Mouse (Mus musculus): Measurements from ENCODE around the gene Cep112. TPM values are rescaled to one million over a fixed set of nuclear protein-coding genes. Genes with fewer than 3 reads are reported as not detected.

The Cep112 gene
- polyA plus RNA-seq, 1 experiment from 2014 or later, result 28.6 TPM

GRCm38 (mm10) chr11:108605301-108605700 lies 180.3 kb downstream of the Cep112 start:
- peak overlapping the region; percentile 41 for H3K4me3 ChIP-seq (ENCODE audit: low read depth, low read length)
- no peaks in the 10 kb centered on the region for H3K9me3 ChIP-seq (replicated peaks; ENCODE audit: control insufficient read depth, low read length, poor library complexity, severe bottlenecking)
- peaks cover 6% of the 10 kb centered on the region for H3K4me1 ChIP-seq (ENCODE audit: control insufficient read depth, insufficient read depth, low read length)
- 15% methylated on average over 3 of the region's 3 CpGs for WGBS
- peak overlapping the region; percentile 66 for H3K9ac ChIP-seq (ENCODE audit: low read depth, low read length)
- peak overlapping the region; percentile 50 for H3K4me2 ChIP-seq (ENCODE audit: low read length)
- H3K36me3 ChIP-seq (ENCODE audit: control insufficient read depth, insufficient read depth, low read length), result no peaks in the 10 kb centered on the region
- peak; percentile 90 for ATAC-seq
- no peaks in the 10 kb centered on the region for H3K27me3 ChIP-seq (ENCODE audit: control insufficient read depth, insufficient read depth, low read depth, low read length)
- H3K27ac ChIP-seq (ENCODE audit: low read length), result peak overlapping the region; percentile 91

GRCm38 (mm10) chr11:108606036-108606435 lies 181.0 kb downstream of the Cep112 start:
- Histone ChIP-seq H3K9me3 (replicated peaks; ENCODE audit: control insufficient read depth, low read length, poor library complexity, severe bottlenecking) (no peaks in the 10 kb centered on the region), H3K4me2 (ENCODE audit: low read length) (peak overlapping the region; percentile 50), H3K36me3 (ENCODE audit: control insufficient read depth, insufficient read depth, low read length) (no peaks in the 10 kb centered on the region), H3K4me3 (ENCODE audit: low read depth, low read length) (peak overlapping the region; percentile 41), H3K9ac (ENCODE audit: low read depth, low read length) (peak overlapping the region; percentile 43), H3K27ac (ENCODE audit: low read length) (peak overlapping the region; percentile 91), H3K27me3 (ENCODE audit: control insufficient read depth, insufficient read depth, low read depth, low read length) (no peaks in the 10 kb centered on the region), H3K4me1 (ENCODE audit: control insufficient read depth, insufficient read depth, low read length) (peaks cover 7% of the 10 kb centered on the region)
- 47% methylated on average over 11 of the region's 11 CpGs for WGBS
- peak; percentile 91 for ATAC-seq

- H3K4me3 ChIP-seq (ENCODE audit: low read depth, low read length), result peak overlapping the region; percentile 41
- no peaks in the 10 kb centered on the region for H3K27me3 ChIP-seq (ENCODE audit: control insufficient read depth, insufficient read depth, low read depth, low read length)
- peak overlapping the region; percentile 50 for H3K4me2 ChIP-seq (ENCODE audit: low read length)
- peaks cover 9% of the 10 kb centered on the region for H3K4me1 ChIP-seq (ENCODE audit: control insufficient read depth, insufficient read depth, low read length)
- H3K27ac ChIP-seq (ENCODE audit: low read length), result peak overlapping the region; percentile 91
- no peaks in the 10 kb centered on the region for H3K36me3 ChIP-seq (ENCODE audit: control insufficient read depth, insufficient read depth, low read length)
- no peak for ATAC-seq
- peak overlapping the region; percentile 43 for H3K9ac ChIP-seq (ENCODE audit: low read depth, low read length)
- H3K9me3 ChIP-seq (replicated peaks; ENCODE audit: control insufficient read depth, low read length, poor library complexity, severe bottlenecking), result no peaks in the 10 kb centered on the region
These were observed 181.8 kb downstream of the Cep112 start for GRCm38 (mm10) chr11:108606836-108607235.

DNA sequence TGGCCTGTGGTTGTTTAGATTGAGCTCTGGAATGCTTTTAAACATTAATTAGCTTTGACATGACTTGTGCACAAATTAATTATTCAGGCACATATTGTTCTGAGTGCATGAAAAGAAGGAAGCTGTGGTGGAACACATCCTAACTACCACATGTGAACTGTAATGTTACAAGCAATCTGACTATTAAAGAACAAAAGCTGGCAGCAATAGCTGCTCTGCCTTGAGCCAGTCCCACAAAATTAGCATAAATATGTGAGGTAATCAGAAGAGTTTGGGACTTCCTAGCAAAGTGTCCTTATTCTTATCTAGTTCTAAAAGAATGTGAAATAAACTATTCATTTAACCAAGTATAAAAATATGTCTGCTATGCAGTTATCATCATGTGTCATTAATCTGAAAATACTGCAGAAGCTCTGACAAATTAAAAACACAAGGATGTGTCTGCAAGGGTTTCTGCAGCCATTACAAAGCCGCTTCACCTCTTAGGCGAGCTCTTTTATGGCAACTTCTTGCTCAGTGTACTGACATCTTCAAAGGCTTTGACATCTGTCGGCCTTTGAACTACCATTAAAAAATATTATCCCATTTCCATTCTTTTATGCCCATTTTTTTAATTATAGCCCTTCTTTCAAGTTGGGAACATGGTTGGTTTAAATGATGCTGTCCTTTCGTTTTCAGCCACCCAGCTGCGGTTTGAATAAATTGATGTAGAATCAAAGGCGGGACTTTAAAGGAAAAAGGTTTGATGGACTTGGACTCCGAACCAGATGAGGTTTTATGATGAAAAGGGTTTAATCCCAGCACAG lies 195.8 kb downstream of the Cep112 start:
- Histone ChIP-seq H3K9me3 (replicated peaks; ENCODE audit: control insufficient read depth, low read length, poor library complexity, severe bottlenecking) (no peaks in the 10 kb centered on the region), H3K36me3 (ENCODE audit: control insufficient read depth, insufficient read depth, low read length) (no peaks in the 10 kb centered on the region), H3K27me3 (ENCODE audit: control insufficient read depth, insufficient read depth, low read depth, low read length) (no peaks in the 10 kb centered on the region), H3K9ac (ENCODE audit: low read depth, low read length) (no peak overlapping the region), H3K4me2 (ENCODE audit: low read length) (peak overlapping the region; percentile 21), H3K4me1 (ENCODE audit: control insufficient read depth, insufficient read depth, low read length) (peaks cover 17% of the 10 kb centered on the region), H3K4me3 (ENCODE audit: low read depth, low read length) (no peak overlapping the region), H3K27ac (ENCODE audit: low read length) (peak overlapping the region; percentile 69)
- WGBS, result 21% methylated on average over 7 of the region's 7 CpGs
- peak; percentile 76; the same call in 1 of the 2 replicates for ATAC-seq

DNA sequence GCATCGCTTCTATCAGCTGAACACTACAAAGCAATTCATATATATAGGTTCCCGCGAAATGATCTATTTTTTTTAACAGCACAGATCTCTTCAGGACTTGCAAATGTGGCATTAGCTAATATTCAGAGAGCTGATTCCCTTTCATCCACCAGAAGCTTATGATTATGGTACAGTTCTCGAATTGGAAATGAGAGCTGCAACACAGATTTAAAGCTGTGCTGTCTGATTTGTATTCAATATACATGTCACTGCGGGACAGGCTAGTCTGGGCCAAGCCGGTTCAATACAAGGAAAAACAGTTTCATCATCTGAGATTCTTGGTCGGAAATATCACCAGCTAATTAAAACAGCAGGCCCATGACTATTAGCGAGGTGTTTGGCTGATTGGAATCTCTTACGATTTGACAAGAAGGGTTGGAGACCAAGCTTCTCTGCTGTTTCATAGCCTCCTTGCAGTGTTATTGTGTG lies 196.5 kb downstream of the Cep112 start:
- H3K36me3 ChIP-seq (ENCODE audit: control insufficient read depth, insufficient read depth, low read length), result no peaks in the 10 kb centered on the region
- H3K27me3 ChIP-seq (ENCODE audit: control insufficient read depth, insufficient read depth, low read depth, low read length), result no peaks in the 10 kb centered on the region
- peak overlapping the region; percentile 69 for H3K27ac ChIP-seq (ENCODE audit: low read length)
- H3K4me2 ChIP-seq (ENCODE audit: low read length), result peak overlapping the region; percentile 21
- peaks cover 17% of the 10 kb centered on the region for H3K4me1 ChIP-seq (ENCODE audit: control insufficient read depth, insufficient read depth, low read length)
- WGBS, result 23% methylated on average over 9 of the region's 9 CpGs
- H3K9me3 ChIP-seq (replicated peaks; ENCODE audit: control insufficient read depth, low read length, poor library complexity, severe bottlenecking), result no peaks in the 10 kb centered on the region
- H3K4me3 ChIP-seq (ENCODE audit: low read depth, low read length), result no peak overlapping the region
- no peak overlapping the region for H3K9ac ChIP-seq (ENCODE audit: low read depth, low read length)
- ATAC-seq, result peak; percentile 89

DNA sequence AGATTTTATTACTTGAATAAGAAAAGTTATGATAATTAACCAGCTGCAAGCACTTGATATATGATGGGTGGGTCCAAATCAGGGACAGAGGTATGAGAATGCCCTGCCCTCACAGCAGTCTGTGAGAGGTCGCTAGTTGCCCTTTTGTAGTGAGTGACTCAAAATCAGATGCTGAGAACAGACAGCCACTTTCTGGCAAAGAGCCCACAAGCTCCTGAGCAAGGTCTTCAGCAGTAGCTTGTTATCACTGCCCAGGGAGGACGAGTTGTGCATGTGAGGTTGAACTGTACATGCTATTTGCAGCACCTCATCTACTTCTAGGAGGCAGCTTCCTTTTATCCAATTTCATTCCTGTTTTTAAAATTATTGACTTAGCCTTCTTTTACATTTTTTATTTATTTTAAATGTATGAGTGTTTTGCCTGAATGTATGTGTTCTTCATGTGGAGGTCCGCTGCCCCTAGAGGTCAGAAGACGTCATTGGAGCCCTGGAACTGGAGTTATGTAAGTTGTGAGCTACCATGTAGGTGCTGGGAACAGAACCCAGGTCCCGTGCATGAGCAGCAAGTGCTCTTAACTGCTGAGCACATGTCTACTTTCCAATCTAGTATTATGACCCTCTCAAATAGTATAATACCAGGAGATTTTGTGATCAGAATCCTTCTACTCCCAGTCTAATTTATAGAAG lies 200.7 kb downstream of the Cep112 start:
- ATAC-seq, result no peak
- no peak overlapping the region for H3K9ac ChIP-seq (ENCODE audit: low read depth, low read length)
- no peak overlapping the region for H3K4me2 ChIP-seq (ENCODE audit: low read length)
- peaks cover 10% of the 10 kb centered on the region for H3K4me1 ChIP-seq (ENCODE audit: control insufficient read depth, insufficient read depth, low read length)
- H3K4me3 ChIP-seq (ENCODE audit: low read depth, low read length), result no peak overlapping the region
- no peak overlapping the region for H3K27ac ChIP-seq (ENCODE audit: low read length)
- no peaks in the 10 kb centered on the region for H3K9me3 ChIP-seq (replicated peaks; ENCODE audit: control insufficient read depth, low read length, poor library complexity, severe bottlenecking)
- 85% methylated on average over 5 of the region's 5 CpGs for WGBS
- no peaks in the 10 kb centered on the region for H3K27me3 ChIP-seq (ENCODE audit: control insufficient read depth, insufficient read depth, low read depth, low read length)
- no peaks in the 10 kb centered on the region for H3K36me3 ChIP-seq (ENCODE audit: control insufficient read depth, insufficient read depth, low read length)

DNA sequence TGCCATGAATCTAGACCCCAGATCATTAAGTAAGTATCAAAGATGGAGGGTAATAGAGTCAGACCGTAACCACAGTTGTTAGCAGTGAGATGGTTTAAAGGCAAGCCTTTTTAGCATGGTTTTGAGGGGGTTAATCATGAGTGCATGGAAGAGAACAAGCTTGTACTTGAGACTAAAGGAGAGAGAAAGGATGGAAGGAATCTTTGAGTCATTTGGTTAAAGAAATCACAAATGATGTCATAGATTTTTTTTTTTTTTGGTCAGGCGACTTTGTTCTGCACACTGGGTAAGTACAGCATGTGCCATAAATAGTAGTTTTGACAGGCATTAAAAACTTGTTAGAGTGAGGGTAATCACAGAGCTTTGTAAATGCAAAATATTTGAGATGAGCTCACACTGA lies 212.8 kb downstream of the Cep112 start:
- H3K4me1 ChIP-seq (ENCODE audit: control insufficient read depth, insufficient read depth, low read length), result peaks cover 3% of the 10 kb centered on the region; the same call in 1 of the 2 replicates
- H3K9ac ChIP-seq (ENCODE audit: low read depth, low read length), result no peak overlapping the region
- no peaks in the 10 kb centered on the region for H3K9me3 ChIP-seq (replicated peaks; ENCODE audit: control insufficient read depth, low read length, poor library complexity, severe bottlenecking)
- H3K27ac ChIP-seq (ENCODE audit: low read length), result no peak overlapping the region
- no peaks in the 10 kb centered on the region for H3K27me3 ChIP-seq (ENCODE audit: control insufficient read depth, insufficient read depth, low read depth, low read length)
- ATAC-seq, result no peak
- WGBS, result 79% methylated on average over 2 of the region's 2 CpGs
- H3K4me2 ChIP-seq (ENCODE audit: low read length), result no peak overlapping the region
- no peaks in the 10 kb centered on the region for H3K36me3 ChIP-seq (ENCODE audit: control insufficient read depth, insufficient read depth, low read length)
- H3K4me3 ChIP-seq (ENCODE audit: low read depth, low read length), result no peak overlapping the region

- Histone ChIP-seq H3K4me1 (ENCODE audit: control insufficient read depth, insufficient read depth, low read length) (no peaks in the 10 kb centered on the region; the same call in 1 of the 2 replicates), H3K4me3 (ENCODE audit: low read depth, low read length) (no peak overlapping the region), H3K27ac (ENCODE audit: low read length) (no peak overlapping the region), H3K9me3 (replicated peaks; ENCODE audit: control insufficient read depth, low read length, poor library complexity, severe bottlenecking) (no peaks in the 10 kb centered on the region), H3K36me3 (ENCODE audit: control insufficient read depth, insufficient read depth, low read length) (no peaks in the 10 kb centered on the region), H3K4me2 (ENCODE audit: low read length) (no peak overlapping the region), H3K27me3 (ENCODE audit: control insufficient read depth, insufficient read depth, low read depth, low read length) (no peaks in the 10 kb centered on the region), H3K9ac (ENCODE audit: low read depth, low read length) (no peak overlapping the region)
- ATAC-seq, result no peak
- WGBS, result 78% methylated on average over 2 of the region's 2 CpGs
These were observed 230.6 kb downstream of the Cep112 start for GRCm38 (mm10) chr11:108655574-108655973.

DNA sequence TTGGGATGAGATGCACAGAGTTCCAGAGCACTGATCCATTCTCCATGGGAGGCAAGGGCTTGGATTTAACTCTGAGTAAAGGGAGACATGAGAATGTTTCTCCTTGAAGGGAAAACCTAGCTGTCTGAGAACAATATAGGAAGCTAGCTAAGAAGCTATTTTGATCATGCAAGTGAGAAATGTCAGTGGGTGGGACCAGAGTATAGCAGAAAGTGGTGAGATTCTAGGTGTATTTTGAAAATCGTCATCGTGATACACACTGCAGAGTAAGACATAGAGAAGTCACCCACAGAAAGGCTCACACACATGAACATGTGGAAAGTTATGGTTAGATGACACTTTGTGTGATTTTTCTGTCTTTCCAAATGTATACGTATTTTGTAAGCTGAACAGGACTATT lies 257.0 kb downstream of the Cep112 start:
- 92% methylated on average over 3 of the region's 3 CpGs for WGBS
- H3K4me3 ChIP-seq (ENCODE audit: low read depth, low read length), result no peak overlapping the region
- no peaks in the 10 kb centered on the region for H3K36me3 ChIP-seq (ENCODE audit: control insufficient read depth, insufficient read depth, low read length)
- no peaks in the 10 kb centered on the region for H3K27me3 ChIP-seq (ENCODE audit: control insufficient read depth, insufficient read depth, low read depth, low read length)
- H3K4me2 ChIP-seq (ENCODE audit: low read length), result no peak overlapping the region
- H3K27ac ChIP-seq (ENCODE audit: low read length), result no peak overlapping the region
- no peak for ATAC-seq
- H3K4me1 ChIP-seq (ENCODE audit: control insufficient read depth, insufficient read depth, low read length), result no peaks in the 10 kb centered on the region
- peaks cover 2% of the 10 kb centered on the region; the same call in 1 of the 2 replicates for H3K9me3 ChIP-seq (replicated peaks; ENCODE audit: control insufficient read depth, low read length, poor library complexity, severe bottlenecking)
- no peak overlapping the region for H3K9ac ChIP-seq (ENCODE audit: low read depth, low read length)
